Mouse (Mus musculus) erythroblast, embryonic 14.5 days (primary cell): Measurements from ENCODE around the gene Olig2.

Experiments
- GATA1 ChIP-seq: IDR thresholded peaks from 2 replicates; pipeline ENCODE4 v1.6.1; 2012; ENCODE audit warnings: low read length, inconsistent platforms, mixed read lengths
- TAL1 ChIP-seq: IDR thresholded peaks from 3 replicates; pipeline ENCODE4 v1.6.1; 2012; ENCODE audit warnings: low read length, inconsistent platforms, mixed read lengths

DNA sequence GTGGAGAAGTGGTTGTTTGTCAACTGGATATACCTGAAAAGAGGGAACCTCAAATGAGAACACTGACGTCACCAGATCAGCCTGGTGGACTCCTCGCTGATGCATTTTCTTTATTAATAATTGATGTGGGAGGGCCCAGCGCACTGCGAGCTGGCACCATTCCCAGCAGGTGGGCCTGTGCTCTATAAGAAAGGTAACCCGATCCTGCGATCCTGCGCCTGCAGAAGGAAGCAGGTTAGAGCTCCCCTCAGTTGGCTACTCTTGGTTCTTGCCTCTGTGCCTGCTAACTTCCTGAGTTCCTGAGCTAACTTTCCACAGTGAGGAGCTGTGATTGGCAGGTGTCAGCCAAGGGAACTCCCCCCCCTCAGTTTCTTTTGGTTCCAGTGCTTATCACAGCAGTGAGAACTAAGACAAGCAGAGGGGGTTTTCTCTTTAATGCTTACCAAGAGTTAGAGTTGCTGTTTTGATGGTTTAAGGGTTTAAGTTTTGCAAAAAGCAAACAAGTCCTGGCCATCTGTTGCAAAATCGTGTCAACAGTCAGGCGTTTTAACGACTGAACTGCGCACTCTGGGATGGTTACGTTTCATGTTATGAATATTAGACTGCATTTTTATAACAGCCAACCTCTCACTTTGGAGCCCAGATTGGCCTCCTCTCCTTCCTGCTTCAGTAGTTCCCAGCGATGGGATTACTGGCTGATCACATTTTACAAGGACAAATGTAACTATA lies 43.6 kb downstream of the Olig2 start:
- TF ChIP-seq TAL1 (no peak), GATA1 (no peak)
